Mouse (Mus musculus) heart, postnatal 0 days (tissue): ENCODE measurements around the gene Sowahc.

Source experiments
- CTCF ChIP-seq: IDR thresholded peaks from 2 replicates; pipeline ENCODE4 v1.5.1; 2016; ENCODE audit warnings: antibody characterized with exemption, control low read depth, low read depth
- EP300 ChIP-seq: IDR thresholded peaks from 2 replicates; pipeline ENCODE4 v1.6.1; 2016; ENCODE audit warnings: antibody characterized with exemption, low read depth

- TF ChIP-seq CTCF = no peak
- no peak for TF ChIP-seq EP300
Measured at GRCm38 (mm10) chr10:59222271-59223101, 733 bp downstream of the Sowahc start.
